Mouse (Mus musculus): ENCODE results near the gene Rbm38. TPM values are rescaled to one million over a fixed set of nuclear protein-coding genes. Genes with fewer than 3 reads are reported as not detected.
A peak's percentile ranks its signal among the peaks of the same experiment; 100 is the strongest.

The Rbm38 gene
- polyA plus RNA-seq, 1 experiment from 2014 or later: 305 TPM

- H3K4me1 ChIP-seq: peaks cover 62% of the 10 kb centered on the region
Observed at GRCm38 (mm10) chr2:173018618-173019017, 1.7 kb upstream of the Rbm38 start.

DNA sequence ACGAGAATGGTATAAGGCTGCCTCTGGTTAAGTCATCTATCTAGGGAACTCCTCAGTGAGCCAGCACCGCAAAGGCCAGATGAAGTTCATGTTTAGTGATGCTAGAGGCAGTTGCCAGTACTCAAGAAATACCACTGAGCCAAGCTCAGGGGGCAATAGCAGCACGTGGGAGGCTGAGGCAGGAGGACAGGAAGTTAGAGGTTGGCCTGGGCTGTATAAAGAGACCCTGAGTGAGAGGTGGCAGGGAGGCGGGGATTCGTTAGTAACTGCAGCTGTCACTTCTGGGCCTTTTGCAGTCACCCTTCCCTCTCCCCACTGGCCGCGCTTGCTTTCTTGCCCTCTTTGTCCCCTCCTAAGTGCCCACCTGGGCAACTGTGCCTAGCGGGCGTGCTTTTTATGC is 976 bp upstream of the Rbm38 start:
- peak overlapping the region; percentile 78 for H3K27ac ChIP-seq
- no peak for ATAC-seq
- no peaks in the 10 kb centered on the region for H3K27me3 ChIP-seq (replicated peaks)
- peak overlapping the region; percentile 97 for H3K9ac ChIP-seq
- H3K36me3 ChIP-seq: peaks cover 40% of the 10 kb centered on the region
- 12% methylated on average over 9 of the region's 9 CpGs for WGBS (ENCODE audit: insufficient replicate concordance)
- no peaks in the 10 kb centered on the region for H3K9me3 ChIP-seq (replicated peaks)
- H3K4me3 ChIP-seq: peak overlapping the region; percentile 56
- H3K4me2 ChIP-seq: peak overlapping the region; percentile 91
- H3K4me1 ChIP-seq: peaks cover 69% of the 10 kb centered on the region

More at GRCm38 (mm10) chr2:173018618-173019017, 1.7 kb upstream of the Rbm38 start:
- Histone ChIP-seq H3K27me3 (replicated peaks) (no peaks in the 10 kb centered on the region), H3K9me3 (replicated peaks) (no peaks in the 10 kb centered on the region), H3K36me3 (peaks cover 40% of the 10 kb centered on the region), H3K9ac (peak overlapping the region; percentile 97), H3K4me3 (no peak overlapping the region), H3K4me2 (peak overlapping the region; percentile 91), H3K27ac (peak overlapping the region; percentile 23; the same call in 1 of the 2 replicates)
- 10% methylated on average over 8 of the region's 8 CpGs for WGBS (ENCODE audit: insufficient replicate concordance)
- no peak for ATAC-seq

- ATAC-seq: peak; percentile 81
- H3K9me3 ChIP-seq (replicated peaks): no peaks in the 10 kb centered on the region
- H3K9ac ChIP-seq: peak overlapping the region; percentile 97
- H3K36me3 ChIP-seq: peaks cover 40% of the 10 kb centered on the region
- WGBS (ENCODE audit: insufficient replicate concordance): under 1% methylated on average over 29 of the region's 29 CpGs
- peak overlapping the region; percentile 91 for H3K4me2 ChIP-seq
- H3K27ac ChIP-seq: peak overlapping the region; percentile 78
- no peaks in the 10 kb centered on the region for H3K27me3 ChIP-seq (replicated peaks)
- H3K4me3 ChIP-seq: peak overlapping the region; percentile 56
- peaks cover 71% of the 10 kb centered on the region for H3K4me1 ChIP-seq
Observed at GRCm38 (mm10) chr2:173019790-173020189, 508 bp upstream of the Rbm38 start.

DNA sequence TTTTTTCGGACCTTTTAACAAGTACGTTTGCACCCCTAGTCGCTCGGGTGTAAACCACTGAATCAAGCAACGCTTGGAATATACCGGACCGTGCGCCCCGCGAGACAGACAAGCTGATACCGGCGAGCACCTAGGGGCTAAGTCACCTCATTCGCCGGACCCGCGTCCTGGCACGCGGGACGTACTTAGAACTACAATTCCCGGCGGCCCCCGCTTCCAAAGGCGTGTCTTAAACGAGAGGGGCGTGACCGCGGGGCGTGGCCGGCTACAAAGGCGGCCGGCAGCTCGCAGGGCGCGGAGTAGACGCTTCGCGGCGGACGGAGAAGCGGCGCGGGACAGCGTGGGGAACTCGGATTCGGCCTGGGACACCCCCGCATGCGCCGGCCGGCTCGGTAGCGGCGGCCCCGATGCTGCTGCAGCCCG is 1.3 kb downstream of the Rbm38 start:
- Histone ChIP-seq H3K4me3 (peak overlapping the region; percentile 98), H3K4me1 (peaks cover 87% of the 10 kb centered on the region), H3K9me3 (replicated peaks) (no peaks in the 10 kb centered on the region), H3K27me3 (replicated peaks) (no peaks in the 10 kb centered on the region), H3K27ac (peak overlapping the region; percentile 99), H3K9ac (peak overlapping the region; percentile 97), H3K4me2 (peak overlapping the region; percentile 91), H3K36me3 (peaks cover 42% of the 10 kb centered on the region)
- peak; percentile 71 for ATAC-seq
- under 1% methylated on average over 54 of the region's 54 CpGs for WGBS (ENCODE audit: insufficient replicate concordance)

GRCm38 (mm10) chr2:173022056-173022681 is 1.9 kb downstream of the Rbm38 start:
- Histone ChIP-seq H3K4me2 (peak overlapping the region; percentile 91), H3K9ac (peak overlapping the region; percentile 97), H3K4me3 (peak overlapping the region; percentile 98), H3K27me3 (replicated peaks) (no peaks in the 10 kb centered on the region), H3K4me1 (peaks cover 88% of the 10 kb centered on the region), H3K9me3 (replicated peaks) (no peaks in the 10 kb centered on the region), H3K36me3 (peaks cover 48% of the 10 kb centered on the region), H3K27ac (peak overlapping the region; percentile 99)
- under 1% methylated on average over 51 of the region's 51 CpGs for WGBS (ENCODE audit: insufficient replicate concordance)
- peak; percentile 27 for ATAC-seq

- 14% methylated on average over 10 of the region's 10 CpGs for WGBS (ENCODE audit: insufficient replicate concordance)
- H3K9me3 ChIP-seq (replicated peaks): no peaks in the 10 kb centered on the region
- peak overlapping the region; percentile 99 for H3K27ac ChIP-seq
- H3K4me2 ChIP-seq: peak overlapping the region; percentile 91
- H3K4me3 ChIP-seq: peak overlapping the region; percentile 98
- peak overlapping the region; percentile 97 for H3K9ac ChIP-seq
- H3K27me3 ChIP-seq (replicated peaks): no peaks in the 10 kb centered on the region
- H3K36me3 ChIP-seq: peaks cover 54% of the 10 kb centered on the region
- ATAC-seq: no peak
- H3K4me1 ChIP-seq: peaks cover 88% of the 10 kb centered on the region
Observed at GRCm38 (mm10) chr2:173022813-173023212, 2.5 kb downstream of the Rbm38 start.

GRCm38 (mm10) chr2:173023371-173023851 is 3.1 kb downstream of the Rbm38 start:
- no peaks in the 10 kb centered on the region for H3K9me3 ChIP-seq (replicated peaks)
- no peaks in the 10 kb centered on the region for H3K27me3 ChIP-seq (replicated peaks)
- H3K36me3 ChIP-seq: peaks cover 60% of the 10 kb centered on the region
- WGBS (ENCODE audit: insufficient replicate concordance): 27% methylated on average over 7 of the region's 7 CpGs
- peak overlapping the region; percentile 98 for H3K4me3 ChIP-seq
- H3K9ac ChIP-seq: peak overlapping the region; percentile 97
- peak overlapping the region; percentile 91 for H3K4me2 ChIP-seq
- ATAC-seq: peak; percentile 28
- peaks cover 88% of the 10 kb centered on the region for H3K4me1 ChIP-seq
- peak overlapping the region; percentile 99 for H3K27ac ChIP-seq

- Histone ChIP-seq H3K9me3 (replicated peaks) (no peaks in the 10 kb centered on the region), H3K4me1 (peaks cover 88% of the 10 kb centered on the region), H3K27ac (peak overlapping the region; percentile 99), H3K4me2 (peak overlapping the region; percentile 91), H3K9ac (peak overlapping the region; percentile 97), H3K27me3 (replicated peaks) (no peaks in the 10 kb centered on the region), H3K4me3 (peak overlapping the region; percentile 98), H3K36me3 (peaks cover 66% of the 10 kb centered on the region)
- WGBS (ENCODE audit: insufficient replicate concordance): 45% methylated on average over 4 of the region's 4 CpGs
- no peak for ATAC-seq
Observed at GRCm38 (mm10) chr2:173023966-173024365, 3.7 kb downstream of the Rbm38 start.

DNA sequence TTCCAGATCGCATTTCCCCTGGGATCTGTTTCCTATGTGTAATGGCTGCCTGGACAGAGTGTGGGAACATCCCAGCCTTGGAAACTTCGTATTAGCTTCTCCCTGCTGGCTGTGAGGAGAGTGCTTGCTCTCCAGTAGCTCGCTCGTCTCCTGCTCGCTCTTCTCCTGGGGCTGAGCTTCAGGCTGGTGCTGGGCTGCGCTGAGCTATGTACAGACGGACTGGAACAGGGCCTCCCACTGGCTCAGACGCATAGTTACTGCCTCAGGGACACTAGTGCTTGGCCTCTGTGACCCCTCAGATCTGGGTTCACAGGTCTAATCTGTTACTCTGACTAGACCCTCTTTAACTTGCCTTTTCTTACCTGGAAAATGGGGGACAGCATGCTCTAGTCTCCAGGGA is 4.1 kb downstream of the Rbm38 start:
- Histone ChIP-seq H3K9me3 (replicated peaks) (no peaks in the 10 kb centered on the region), H3K27me3 (replicated peaks) (no peaks in the 10 kb centered on the region), H3K4me2 (peak overlapping the region; percentile 91), H3K27ac (peak overlapping the region; percentile 99), H3K4me1 (peaks cover 88% of the 10 kb centered on the region), H3K36me3 (peaks cover 70% of the 10 kb centered on the region), H3K4me3 (peak overlapping the region; percentile 98), H3K9ac (peak overlapping the region; percentile 97)
- no peak for ATAC-seq
- WGBS (ENCODE audit: insufficient replicate concordance): 72% methylated on average over 8 of the region's 8 CpGs

GRCm38 (mm10) chr2:173024938-173025337 is 4.6 kb downstream of the Rbm38 start:
- H3K4me3 ChIP-seq: peak overlapping the region; percentile 98
- H3K27ac ChIP-seq: peak overlapping the region; percentile 99
- no peaks in the 10 kb centered on the region for H3K27me3 ChIP-seq (replicated peaks)
- peak overlapping the region; percentile 91 for H3K4me2 ChIP-seq
- peak overlapping the region; percentile 97 for H3K9ac ChIP-seq
- ATAC-seq: no peak
- WGBS (ENCODE audit: insufficient replicate concordance): 44% methylated on average over 4 of the region's 4 CpGs
- H3K36me3 ChIP-seq: peaks cover 75% of the 10 kb centered on the region
- H3K9me3 ChIP-seq (replicated peaks): no peaks in the 10 kb centered on the region
- peaks cover 88% of the 10 kb centered on the region for H3K4me1 ChIP-seq

DNA sequence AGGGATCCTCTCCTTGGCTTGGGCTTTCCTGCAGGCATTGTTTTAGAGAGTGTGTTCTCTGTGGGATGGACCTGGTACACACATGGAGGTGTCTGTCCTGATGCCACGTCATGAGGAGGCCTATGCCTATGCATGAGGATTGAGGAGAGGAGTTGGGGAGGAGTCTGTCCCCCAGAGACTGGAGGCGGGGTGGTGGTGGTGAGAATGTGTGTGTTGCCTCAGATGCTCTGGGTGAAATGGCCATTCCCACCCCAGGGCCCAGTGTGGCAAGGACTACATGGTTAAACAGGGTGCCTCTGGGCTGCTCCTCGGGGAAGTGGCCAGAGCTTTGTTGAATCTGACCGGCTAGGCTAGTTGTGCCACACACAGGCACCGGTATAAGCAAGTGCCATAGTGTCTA is 6.0 kb downstream of the Rbm38 start:
- 53% methylated on average over 5 of the region's 5 CpGs for WGBS (ENCODE audit: insufficient replicate concordance)
- Histone ChIP-seq H3K4me1 (peaks cover 88% of the 10 kb centered on the region), H3K4me3 (peak overlapping the region; percentile 98), H3K36me3 (peaks cover 89% of the 10 kb centered on the region), H3K27me3 (replicated peaks) (no peaks in the 10 kb centered on the region), H3K9ac (peak overlapping the region; percentile 97), H3K4me2 (peak overlapping the region; percentile 91), H3K9me3 (replicated peaks) (no peaks in the 10 kb centered on the region), H3K27ac (peak overlapping the region; percentile 99)
- ATAC-seq: no peak

DNA sequence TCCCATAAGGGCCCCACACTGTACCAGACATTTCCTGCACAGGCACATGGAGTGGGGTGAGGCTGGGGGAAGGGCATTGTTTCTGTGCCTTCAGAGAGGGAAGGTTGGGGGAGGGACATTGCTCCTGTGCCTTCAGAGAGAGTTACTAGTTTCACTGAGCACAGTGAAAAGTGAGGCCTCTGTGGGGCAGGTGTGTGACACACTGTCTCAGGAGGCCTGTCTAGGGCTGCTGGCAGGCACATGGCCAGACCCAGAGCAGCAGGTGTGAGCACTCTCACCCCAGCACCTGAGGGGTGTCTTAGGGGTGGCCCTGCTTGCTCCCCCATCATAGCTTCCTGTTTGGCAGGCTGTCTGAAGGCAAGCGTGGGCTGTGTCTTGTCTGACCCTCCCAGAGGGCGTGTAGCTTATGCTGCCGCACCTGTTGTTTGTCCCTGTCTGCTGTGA is 6.4 kb downstream of the Rbm38 start:
- peaks cover 93% of the 10 kb centered on the region for H3K36me3 ChIP-seq
- ATAC-seq: no peak
- WGBS (ENCODE audit: insufficient replicate concordance): 56% methylated on average over 3 of the region's 3 CpGs
- peaks cover 91% of the 10 kb centered on the region for H3K4me1 ChIP-seq
- peak overlapping the region; percentile 99 for H3K27ac ChIP-seq
- H3K9ac ChIP-seq: peak overlapping the region; percentile 97
- H3K4me3 ChIP-seq: peak overlapping the region; percentile 98
- H3K9me3 ChIP-seq (replicated peaks): no peaks in the 10 kb centered on the region
- peak overlapping the region; percentile 91 for H3K4me2 ChIP-seq
- no peaks in the 10 kb centered on the region for H3K27me3 ChIP-seq (replicated peaks)

Data from liver, embryonic 12.5 days (tissue).